Mouse (Mus musculus): ENCODE measurements around the gene Fnbp1. TPM values are rescaled to one million over a fixed set of nuclear protein-coding genes. Genes with fewer than 3 reads are reported as not detected.

Gene Fnbp1
- polyA plus RNA-seq, 1 experiment from 2014 or later = 17.7 TPM

DNA sequence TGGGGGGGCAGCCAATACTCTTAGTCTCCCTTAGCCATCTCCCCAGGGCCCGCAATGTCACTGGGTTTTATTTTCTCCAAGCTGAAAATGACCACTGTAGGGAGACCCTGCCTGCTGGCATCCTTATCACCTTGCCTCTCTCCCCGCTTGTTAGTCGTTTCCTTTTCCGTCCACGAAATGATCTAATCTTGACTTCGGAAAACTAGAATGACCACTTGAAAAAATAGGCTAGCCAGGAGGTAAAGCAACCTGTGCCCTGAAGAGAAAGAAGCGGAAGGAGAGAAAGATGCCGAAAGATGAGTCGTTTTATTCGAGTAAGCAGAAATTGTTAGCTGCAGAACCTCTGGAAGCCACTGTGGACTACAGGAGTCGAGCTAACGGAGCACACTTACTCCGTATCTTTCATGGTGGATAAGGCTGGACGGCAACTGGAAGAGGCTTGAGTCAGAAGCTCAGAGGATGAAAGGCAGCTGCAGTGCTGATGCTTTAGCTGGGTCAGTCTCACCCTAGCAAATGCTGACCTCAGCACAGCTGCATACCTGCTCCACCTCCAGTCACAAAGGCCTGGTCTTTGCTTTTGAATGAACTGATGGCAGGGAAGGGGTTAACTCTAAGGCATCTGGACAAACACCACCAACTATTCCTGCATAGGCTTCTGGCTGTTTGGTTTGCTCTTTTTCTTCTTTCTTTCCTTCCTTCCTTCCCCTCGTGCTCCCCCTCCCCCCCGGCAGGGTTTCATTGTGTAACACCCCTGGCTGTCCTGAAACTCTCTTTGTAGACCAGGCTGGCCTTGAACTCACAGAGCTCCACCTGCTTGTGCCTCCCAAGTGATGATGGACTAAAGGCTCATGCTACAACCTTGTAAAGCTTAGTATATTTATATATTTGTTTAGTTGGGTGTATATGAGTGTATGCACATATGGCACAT lies 2.2 kb upstream of the Fnbp1 start:
- Histone ChIP-seq H3K4me1 (peaks cover 39% of the 10 kb centered on the region), H3K27ac (peak overlapping the region; percentile 67), H3K36me3 (peaks cover 30% of the 10 kb centered on the region), H3K4me3 (peak overlapping the region; percentile 19), H3K9me3 (no peaks in the 10 kb centered on the region), H3K27me3 (ENCODE audit: insufficient read depth, poor library complexity, severe bottlenecking) (no peaks in the 10 kb centered on the region)
- WGBS = 43% methylated on average over 16 of the region's 16 CpGs
- no peak for DNase-seq (ENCODE audit: low spot score)

DNA sequence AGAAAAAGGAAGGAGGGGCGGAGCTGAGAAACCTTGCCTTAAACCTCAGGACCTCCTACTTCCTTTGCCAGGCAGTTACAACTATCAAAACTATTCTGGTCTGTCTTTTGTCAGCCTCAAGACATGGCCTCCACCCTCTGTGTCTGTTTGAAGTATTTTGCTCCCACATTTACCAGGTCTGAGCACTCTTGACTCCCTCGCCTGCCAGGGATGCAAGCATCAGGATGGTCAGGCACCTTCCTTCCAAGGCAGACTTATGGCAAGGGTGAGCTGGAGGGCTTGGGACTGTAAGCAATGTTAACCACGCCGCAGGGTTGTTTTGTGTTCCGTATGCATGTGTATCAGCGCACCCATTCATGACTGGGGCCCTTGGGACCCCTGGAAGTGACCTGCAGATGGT lies 1.5 kb upstream of the Fnbp1 start:
- no peak for DNase-seq (ENCODE audit: low spot score)
- peak overlapping the region; percentile 67 for H3K27ac ChIP-seq
- peaks cover 26% of the 10 kb centered on the region for H3K36me3 ChIP-seq
- peak overlapping the region; percentile 19 for H3K4me3 ChIP-seq
- H3K9me3 ChIP-seq = no peaks in the 10 kb centered on the region
- H3K4me1 ChIP-seq = peaks cover 39% of the 10 kb centered on the region
- no peaks in the 10 kb centered on the region for H3K27me3 ChIP-seq (ENCODE audit: insufficient read depth, poor library complexity, severe bottlenecking)
- WGBS = 58% methylated on average over 6 of the region's 6 CpGs

DNA sequence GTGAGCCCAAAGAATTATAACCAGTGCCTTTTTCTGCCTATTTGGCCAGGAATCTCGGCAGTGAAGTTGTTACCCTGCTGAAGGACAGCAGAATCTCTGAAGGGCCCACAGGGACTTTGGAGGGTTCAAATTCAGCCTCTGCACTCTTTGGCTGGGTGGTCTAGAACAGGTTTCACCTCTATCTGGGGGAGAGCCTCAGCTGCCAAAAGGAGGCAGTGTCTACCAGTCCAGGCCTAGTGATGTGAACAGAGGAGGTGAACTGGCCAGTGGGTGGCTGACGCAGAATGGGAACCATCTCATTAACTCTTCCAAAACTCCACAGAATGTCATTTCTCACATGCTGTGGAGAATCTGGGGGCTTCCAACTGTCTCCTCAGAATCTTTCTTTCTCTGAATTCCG lies 697 bp upstream of the Fnbp1 start:
- H3K27ac ChIP-seq = peak overlapping the region; percentile 95
- H3K4me1 ChIP-seq = peaks cover 41% of the 10 kb centered on the region
- peak overlapping the region; percentile 90 for H3K4me3 ChIP-seq
- WGBS = 40% methylated on average over 3 of the region's 3 CpGs
- no peaks in the 10 kb centered on the region for H3K9me3 ChIP-seq
- no peak for DNase-seq (ENCODE audit: low spot score)
- H3K36me3 ChIP-seq = peaks cover 18% of the 10 kb centered on the region
- H3K27me3 ChIP-seq (ENCODE audit: insufficient read depth, poor library complexity, severe bottlenecking) = no peaks in the 10 kb centered on the region

DNA sequence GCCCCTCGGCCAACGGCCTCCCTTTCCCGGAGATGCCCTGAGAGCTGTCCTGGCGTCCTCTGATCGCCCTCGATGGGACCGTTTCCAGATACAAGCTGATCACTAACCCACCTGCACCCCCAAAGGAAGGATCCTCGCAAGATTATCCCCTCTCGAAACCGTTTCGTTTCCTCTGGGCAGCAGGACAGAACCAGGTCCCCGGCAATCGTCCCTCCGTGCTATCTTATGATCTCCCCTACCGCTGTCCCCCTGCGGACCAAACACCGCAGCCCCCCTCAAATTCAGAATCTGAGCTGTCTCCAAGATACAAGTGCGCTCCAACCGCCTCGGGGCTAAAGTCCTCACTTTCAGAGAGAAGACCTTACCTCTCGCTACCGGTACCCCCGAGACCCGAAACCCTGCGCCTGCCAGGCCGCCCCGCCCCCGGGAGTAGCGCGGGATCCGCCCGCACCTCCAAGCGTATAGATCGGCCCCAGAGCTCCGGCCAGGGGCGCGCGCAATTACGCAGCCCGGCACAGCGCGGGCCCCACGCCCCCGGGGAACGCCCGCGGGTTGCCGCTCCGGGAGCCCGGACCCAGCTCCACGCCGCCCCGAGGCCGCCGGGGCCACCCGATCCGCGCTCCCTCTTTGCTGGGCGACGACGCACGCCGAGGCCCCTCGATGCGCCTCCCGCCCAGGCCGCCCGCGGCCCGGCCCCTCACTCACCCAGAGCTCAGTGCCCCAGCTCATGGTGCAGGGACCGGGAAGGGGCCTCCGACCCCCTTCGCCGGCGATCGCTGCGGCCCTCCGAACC lies 538 bp downstream of the Fnbp1 start:
- H3K27ac ChIP-seq = peak overlapping the region; percentile 95
- WGBS = under 1% methylated on average over 78 of the region's 78 CpGs
- no peak for DNase-seq (ENCODE audit: low spot score)
- peak overlapping the region; percentile 90 for H3K4me3 ChIP-seq
- peaks cover 49% of the 10 kb centered on the region for H3K4me1 ChIP-seq
- no peaks in the 10 kb centered on the region for H3K27me3 ChIP-seq (ENCODE audit: insufficient read depth, poor library complexity, severe bottlenecking)
- peaks cover 9% of the 10 kb centered on the region; the same call in 1 of the 2 replicates for H3K36me3 ChIP-seq
- no peaks in the 10 kb centered on the region for H3K9me3 ChIP-seq

DNA sequence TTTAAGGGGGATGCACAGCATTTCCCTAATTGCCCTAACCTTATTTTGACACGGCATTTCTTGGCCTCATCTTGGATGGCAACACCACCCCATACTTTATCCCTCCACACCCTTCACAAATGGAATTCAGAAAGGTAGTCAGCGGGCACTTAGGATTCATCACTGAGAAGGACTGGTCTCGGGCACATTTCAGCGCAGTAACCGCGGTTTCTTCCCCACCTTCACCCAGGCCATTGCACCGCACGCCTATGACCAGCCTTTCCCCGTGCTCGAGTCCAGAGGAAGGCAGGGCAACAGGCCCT lies 1.1 kb downstream of the Fnbp1 start:
- no peaks in the 10 kb centered on the region for H3K27me3 ChIP-seq (ENCODE audit: insufficient read depth, poor library complexity, severe bottlenecking)
- 6% methylated on average over 10 of the region's 10 CpGs for WGBS
- H3K4me3 ChIP-seq = peak overlapping the region; percentile 90
- peaks cover 5% of the 10 kb centered on the region; the same call in 1 of the 2 replicates for H3K36me3 ChIP-seq
- peak overlapping the region; percentile 95 for H3K27ac ChIP-seq
- peaks cover 54% of the 10 kb centered on the region for H3K4me1 ChIP-seq
- no peaks in the 10 kb centered on the region for H3K9me3 ChIP-seq
- DNase-seq (ENCODE audit: low spot score) = no peak

DNA sequence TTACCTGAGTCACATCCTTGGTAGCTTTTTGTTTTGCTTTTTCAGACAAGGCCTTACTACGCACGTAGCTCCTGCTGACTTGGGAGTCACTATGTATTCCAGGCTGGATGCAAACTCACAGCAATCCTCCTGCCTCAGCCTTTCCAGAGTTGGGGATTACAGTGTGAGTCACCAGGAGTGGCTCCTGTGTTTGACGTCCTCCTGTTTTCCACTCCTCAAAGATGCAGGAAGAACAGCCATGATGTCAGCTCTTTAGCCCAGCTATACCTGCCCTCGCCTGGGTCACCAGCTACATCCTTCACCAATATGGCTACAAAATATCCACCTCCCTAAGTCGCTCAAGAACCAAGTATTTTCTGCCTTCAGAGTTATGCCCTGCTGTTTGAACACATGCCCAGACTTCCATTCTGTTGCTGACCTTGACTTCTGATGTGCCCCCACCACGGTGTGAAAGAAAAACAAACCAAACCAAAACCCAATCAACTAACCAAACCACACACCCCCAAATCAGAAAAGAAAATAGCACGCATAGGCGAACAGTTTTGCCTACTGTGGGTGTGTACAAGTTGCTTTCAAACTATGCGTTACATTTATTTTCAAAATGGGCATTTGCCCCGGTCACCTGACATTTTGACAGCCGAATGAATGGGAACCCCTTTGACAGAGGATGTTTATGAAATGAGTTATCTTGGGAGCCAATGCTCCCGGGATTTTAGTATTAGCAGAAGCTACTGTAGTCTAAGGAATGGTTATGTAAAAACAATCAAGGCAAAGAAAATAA lies 1.6 kb downstream of the Fnbp1 start:
- H3K9me3 ChIP-seq = no peaks in the 10 kb centered on the region
- WGBS = 79% methylated on average over 12 of the region's 12 CpGs
- H3K27ac ChIP-seq = no peak overlapping the region
- peaks cover 60% of the 10 kb centered on the region for H3K4me1 ChIP-seq
- H3K4me3 ChIP-seq = peak overlapping the region; percentile 90
- peaks cover 2% of the 10 kb centered on the region; the same call in 1 of the 2 replicates for H3K36me3 ChIP-seq
- DNase-seq (ENCODE audit: low spot score) = no peak
- H3K27me3 ChIP-seq (ENCODE audit: insufficient read depth, poor library complexity, severe bottlenecking) = no peaks in the 10 kb centered on the region

DNA sequence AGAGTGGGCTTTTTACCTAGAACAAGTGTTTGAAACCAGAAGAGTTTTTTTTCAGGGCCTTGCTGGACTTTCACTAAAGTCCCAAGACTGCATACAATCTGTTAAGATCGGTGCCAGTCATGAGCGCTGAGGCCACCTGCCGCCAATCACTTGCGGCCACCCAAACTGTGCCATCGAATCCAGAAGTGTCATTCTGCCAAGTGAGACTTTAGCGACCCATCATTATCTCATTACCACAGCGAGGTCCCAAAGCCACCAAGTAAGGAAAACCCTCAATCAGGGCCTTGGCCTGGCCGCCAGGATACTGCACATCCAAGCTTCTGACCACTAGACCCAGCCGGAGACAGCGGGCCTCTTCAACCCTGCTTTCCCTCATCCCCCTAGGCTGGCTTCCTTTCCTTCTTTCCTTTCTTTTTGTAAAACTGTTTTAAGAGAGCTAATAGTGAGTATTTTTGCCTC lies 2.6 kb downstream of the Fnbp1 start:
- no peaks in the 10 kb centered on the region for H3K27me3 ChIP-seq (ENCODE audit: insufficient read depth, poor library complexity, severe bottlenecking)
- H3K4me1 ChIP-seq = peaks cover 67% of the 10 kb centered on the region
- DNase-seq (ENCODE audit: low spot score) = no peak
- H3K4me3 ChIP-seq = no peak overlapping the region
- H3K27ac ChIP-seq = no peak overlapping the region
- no peaks in the 10 kb centered on the region for H3K36me3 ChIP-seq
- 89% methylated on average over 10 of the region's 10 CpGs for WGBS
- H3K9me3 ChIP-seq = no peaks in the 10 kb centered on the region

DNA sequence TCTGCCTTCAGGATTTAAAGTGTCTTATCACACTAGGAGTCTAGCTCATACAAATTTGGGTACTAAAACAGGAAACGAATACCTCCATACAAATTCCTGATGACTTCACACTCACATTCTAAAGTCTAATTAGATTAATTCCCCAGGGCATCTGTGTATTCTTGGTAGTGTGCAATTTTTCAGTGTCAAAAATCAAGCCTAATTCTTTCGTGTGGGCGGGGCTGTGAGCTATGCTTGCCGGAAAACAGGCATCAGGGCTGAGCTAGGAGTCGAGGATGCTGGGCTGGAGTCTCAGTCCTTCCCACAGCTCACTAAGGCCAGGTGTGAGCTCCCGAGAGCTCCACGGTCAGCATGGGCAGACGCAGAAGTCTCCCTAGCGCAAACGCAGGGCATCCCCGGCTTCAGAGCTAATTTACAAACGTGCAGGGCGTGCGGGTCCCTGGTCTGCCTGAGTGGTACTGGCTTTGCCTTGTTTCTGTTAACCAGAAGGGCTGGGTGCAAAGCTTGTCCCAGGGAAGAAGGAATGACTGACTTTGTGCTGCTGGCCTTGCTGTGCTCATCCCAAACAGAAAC lies 4.7 kb downstream of the Fnbp1 start:
- H3K9me3 ChIP-seq = no peaks in the 10 kb centered on the region
- H3K27ac ChIP-seq = peak overlapping the region; percentile 72
- WGBS = 78% methylated on average over 14 of the region's 14 CpGs
- DNase-seq (ENCODE audit: low spot score) = no peak
- H3K4me1 ChIP-seq = peaks cover 64% of the 10 kb centered on the region
- no peak overlapping the region for H3K4me3 ChIP-seq
- H3K36me3 ChIP-seq = no peaks in the 10 kb centered on the region
- no peaks in the 10 kb centered on the region for H3K27me3 ChIP-seq (ENCODE audit: insufficient read depth, poor library complexity, severe bottlenecking)

DNA sequence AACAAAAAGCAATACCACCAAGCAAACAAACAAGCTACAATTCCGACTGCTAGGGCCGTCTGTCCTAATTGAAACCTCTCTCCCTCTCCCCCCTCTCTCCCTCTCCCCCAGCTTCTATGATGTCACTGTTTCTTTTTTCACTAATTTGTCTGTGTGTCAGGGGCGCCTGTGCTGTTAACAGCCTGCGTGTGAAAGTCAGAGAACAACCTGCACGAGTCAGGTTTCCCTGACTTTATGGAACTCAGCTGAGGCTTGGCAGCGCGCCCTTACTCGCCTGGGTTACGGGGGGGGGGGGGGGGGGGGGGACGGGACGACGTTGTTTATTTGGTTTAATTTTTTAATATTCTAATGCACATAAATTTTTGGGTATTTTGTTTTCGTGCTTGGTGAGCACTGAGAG lies 5.5 kb downstream of the Fnbp1 start:
- Histone ChIP-seq H3K27me3 (ENCODE audit: insufficient read depth, poor library complexity, severe bottlenecking) (no peaks in the 10 kb centered on the region), H3K36me3 (no peaks in the 10 kb centered on the region), H3K4me1 (peaks cover 65% of the 10 kb centered on the region), H3K4me3 (no peak overlapping the region), H3K9me3 (no peaks in the 10 kb centered on the region), H3K27ac (peak overlapping the region; percentile 43)
- DNase-seq (ENCODE audit: low spot score) = no peak
- 53% methylated on average over 13 of the region's 13 CpGs for WGBS

DNA sequence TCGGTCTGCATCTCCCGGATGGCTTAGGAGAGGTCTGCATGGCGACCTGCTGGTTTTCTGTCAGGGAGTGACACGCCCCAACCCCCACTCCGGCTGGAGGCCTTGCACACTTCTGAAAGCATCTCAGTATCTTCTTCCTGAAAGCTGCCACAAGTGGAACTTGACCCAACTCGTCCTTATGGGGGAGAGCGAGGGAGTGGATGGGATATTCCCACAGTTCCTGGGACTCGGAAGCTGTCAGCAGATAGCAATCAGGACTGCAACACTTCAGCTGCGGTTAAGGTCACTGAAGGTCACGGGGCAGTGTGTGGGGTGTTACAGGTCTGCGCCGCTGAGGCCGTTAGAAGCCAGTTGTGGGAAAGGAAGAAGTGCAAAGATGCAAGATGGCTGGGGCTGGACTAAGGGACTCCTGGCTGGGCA lies 6.3 kb downstream of the Fnbp1 start:
- WGBS = 20% methylated on average over 13 of the region's 13 CpGs
- peaks cover 66% of the 10 kb centered on the region for H3K4me1 ChIP-seq

DNA sequence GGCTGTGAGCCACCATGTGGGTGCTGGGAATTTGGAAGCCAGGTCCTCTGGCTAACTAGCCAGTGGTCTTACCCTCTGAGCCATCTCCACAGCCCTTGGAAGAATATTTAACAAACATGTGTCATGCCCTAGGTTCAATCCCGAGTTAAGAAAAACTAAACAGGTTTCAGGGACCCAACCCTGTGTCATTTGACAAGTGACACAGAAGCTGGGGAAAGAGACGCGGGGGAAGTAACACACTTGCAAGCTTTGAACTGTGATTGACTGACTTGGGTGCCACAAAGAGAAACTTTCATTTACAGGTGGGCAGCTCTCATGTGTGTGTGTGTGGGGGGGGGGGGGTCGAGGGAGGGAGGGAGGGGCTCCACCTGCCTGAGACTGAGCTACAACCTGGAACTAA lies 7.8 kb downstream of the Fnbp1 start:
- Histone ChIP-seq H3K9me3 (no peaks in the 10 kb centered on the region), H3K27ac (no peak overlapping the region), H3K4me1 (peaks cover 74% of the 10 kb centered on the region), H3K27me3 (ENCODE audit: insufficient read depth, poor library complexity, severe bottlenecking) (no peaks in the 10 kb centered on the region), H3K4me3 (no peak overlapping the region), H3K36me3 (no peaks in the 10 kb centered on the region)
- DNase-seq (ENCODE audit: low spot score) = no peak
- 65% methylated on average over 4 of the region's 4 CpGs for WGBS

More for the DNA sequence above, 6.3 kb downstream of the Fnbp1 start:
- H3K4me3 ChIP-seq = peak overlapping the region; percentile 1; the same call in 1 of the 2 replicates
- no peaks in the 10 kb centered on the region for H3K36me3 ChIP-seq
- peak overlapping the region; percentile 43 for H3K27ac ChIP-seq
- no peaks in the 10 kb centered on the region for H3K9me3 ChIP-seq
- no peaks in the 10 kb centered on the region for H3K27me3 ChIP-seq (ENCODE audit: insufficient read depth, poor library complexity, severe bottlenecking)
- DNase-seq (ENCODE audit: low spot score) = no peak

DNA sequence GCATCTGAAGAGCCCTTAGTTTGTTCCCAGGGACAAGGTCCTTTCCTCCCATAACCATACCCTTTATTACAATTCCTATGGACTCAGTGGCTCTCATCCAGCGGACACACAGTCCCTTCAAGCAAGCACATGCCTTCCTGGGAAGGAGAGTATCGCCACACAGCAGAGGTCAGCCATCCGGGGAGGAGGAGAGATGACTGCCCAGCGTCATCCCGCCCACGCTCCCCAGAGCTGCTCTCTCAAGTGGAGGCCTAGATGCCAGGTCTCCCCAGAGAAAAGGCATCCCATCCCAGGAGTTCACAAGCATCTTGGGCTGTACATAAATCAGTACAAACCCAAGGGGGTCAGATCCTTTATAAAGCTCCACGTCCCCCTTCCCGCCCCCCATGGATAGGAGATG lies 9.1 kb downstream of the Fnbp1 start:
- Histone ChIP-seq H3K9me3 (no peaks in the 10 kb centered on the region), H3K4me1 (peaks cover 79% of the 10 kb centered on the region), H3K4me3 (no peak overlapping the region), H3K36me3 (no peaks in the 10 kb centered on the region), H3K27ac (peak overlapping the region; percentile 82; the same call in 1 of the 2 replicates), H3K27me3 (ENCODE audit: insufficient read depth, poor library complexity, severe bottlenecking) (no peaks in the 10 kb centered on the region)
- no peak for DNase-seq (ENCODE audit: low spot score)
- WGBS = 56% methylated on average over 8 of the region's 8 CpGs

Data from heart, embryonic 10.5 days (tissue).